Comparison of ENCODE assay signal across 10 mouse cellular contexts in genomic region chr9:20760813-20761212, GRCm38 (mm10). TPM values are rescaled to one million over a fixed set of nuclear protein-coding genes. Genes with fewer than 3 reads are reported as not detected.
DNase-seq lines count a peak whose midpoint lies in the region; ATAC-seq lines count a peak whose summit lies in the region.
"Had no signal": no experiment of that assay in that cellular context is flagged by ENCODE, and none has a peak within 500 bp of the region (broad histone marks: within the 10 kb centered on the region; RNA-seq: fewer than 3 reads in every experiment).

No protein-coding gene starts in this region.

- H3K27me3 ChIP-seq in hindbrain, embryonic 10.5 days (ENCODE audit: insufficient read depth, poor library complexity, severe bottlenecking): no peaks in the 10 kb centered on the region
- H3K27me3 ChIP-seq in hindbrain, embryonic 12.5 days: peaks cover 3% of the 10 kb centered on the region; the same call in 1 of the 2 replicates
- H3K27me3 ChIP-seq in forebrain, embryonic 16.5 days (replicated peaks; ENCODE audit: control insufficient read depth, insufficient read depth, low read length): no peaks in the 10 kb centered on the region
- H3K27me3 ChIP-seq: midbrain, embryonic 12.5 days had no signal

- no peak overlapping the region for H3K4me2 ChIP-seq in hindbrain, embryonic 12.5 days (replicated peaks)
- no peak overlapping the region for H3K4me2 ChIP-seq in forebrain, embryonic 16.5 days (ENCODE audit: low read length)
- H3K4me2 ChIP-seq: midbrain, embryonic 12.5 days had no signal

- peaks cover 4% of the 10 kb centered on the region for H3K4me1 ChIP-seq in hindbrain, embryonic 10.5 days (replicated peaks)
- H3K4me1 ChIP-seq in hindbrain, embryonic 12.5 days: 0 out of 2 replicates have a peak, but pooled peaks cover 5% of the 10 kb centered on the region
- peaks cover 13% of the 10 kb centered on the region for H3K4me1 ChIP-seq in forebrain, embryonic 16.5 days (replicated peaks; ENCODE audit: control insufficient read depth, insufficient read depth, low read length)

- H3K9me3 ChIP-seq in hindbrain, embryonic 10.5 days: no peaks in the 10 kb centered on the region
- H3K9me3 ChIP-seq in hindbrain, embryonic 12.5 days (replicated peaks): no peaks in the 10 kb centered on the region
- no peaks in the 10 kb centered on the region for H3K9me3 ChIP-seq in forebrain, embryonic 16.5 days (ENCODE audit: control insufficient read depth, low read length)
- H3K9me3 ChIP-seq: midbrain, embryonic 12.5 days had no signal

- H3K9ac ChIP-seq in hindbrain, embryonic 12.5 days: no peak overlapping the region
- H3K9ac ChIP-seq in forebrain, embryonic 16.5 days (replicated peaks; ENCODE audit: low read depth, low read length): no peak overlapping the region
- H3K9ac ChIP-seq: midbrain, embryonic 12.5 days had no signal

- H3K36me3 ChIP-seq in hindbrain, embryonic 10.5 days: no peaks in the 10 kb centered on the region
- no peaks in the 10 kb centered on the region for H3K36me3 ChIP-seq in hindbrain, embryonic 12.5 days
- H3K36me3 ChIP-seq in forebrain, embryonic 16.5 days (ENCODE audit: control insufficient read depth, insufficient read depth): no peaks in the 10 kb centered on the region
- H3K36me3 ChIP-seq: midbrain, embryonic 12.5 days had no signal

- H3K4me3 ChIP-seq in hindbrain, embryonic 10.5 days: no peak overlapping the region
- no peak overlapping the region for H3K4me3 ChIP-seq in hindbrain, embryonic 12.5 days
- no peak overlapping the region for H3K4me3 ChIP-seq in forebrain, embryonic 16.5 days (replicated peaks; ENCODE audit: low read length)
- H3K4me3 ChIP-seq: erythroblast, embryonic 14.5 days; midbrain, embryonic 12.5 days had no signal

- ATAC-seq in hindbrain, embryonic 12.5 days (ENCODE audit: low FRiP score): no peak
- ATAC-seq in common myeloid progenitor, adult 5-6 weeks (replicated peaks; ENCODE audit: low read depth, poor library complexity, severe bottlenecking): 0 out of 2 replicates have a peak, but pooled peaks have one; percentile 10
- ATAC-seq in forebrain, embryonic 16.5 days: no peak

- no peak for DNase-seq in hindbrain, embryonic 10.5 days (ENCODE audit: low spot score)
- DNase-seq in heart, postnatal 4 days: peak; percentile 72
- peak; percentile 35 to 53 for DNase-seq in lung, postnatal 4 days
- no peak for DNase-seq in cerebellum, adult 18-20 months
- no peak for DNase-seq in spleen, adult 18-20 months

- 74% methylated on average over 12 of the region's 12 CpGs for WGBS in hindbrain, embryonic 10.5 days
- WGBS in hindbrain, embryonic 12.5 days: 64% methylated on average over 12 of the region's 12 CpGs
- 74% methylated on average over 12 of the region's 12 CpGs for WGBS in forebrain, embryonic 16.5 days

- 0 out of 2 replicates have a peak overlapping the region, but pooled peaks have one; percentile 8 for H3K27ac ChIP-seq in hindbrain, embryonic 10.5 days
- H3K27ac ChIP-seq in hindbrain, embryonic 12.5 days: no peak overlapping the region
- no peak overlapping the region for H3K27ac ChIP-seq in forebrain, embryonic 16.5 days (ENCODE audit: low read length)
- H3K27ac ChIP-seq: midbrain, embryonic 12.5 days had no signal

RNA-seq across cellular contexts. Expression of gene Olfm2, which starts 14.7 kb away (rescaled TPM):
- 46.9 and 76.4 TPM in 2 replicates for polyA plus RNA-seq in hindbrain, embryonic 10.5 days (2016; fragmentation: Nextera tagmentation; extraction: Ambion mirVana)
- 68.7 and 75.0 TPM in 2 replicates for polyA plus RNA-seq in hindbrain, embryonic 12.5 days (2016; fragmentation: Nextera tagmentation; extraction: Ambion mirVana)
- total RNA-seq in common myeloid progenitor, adult 5-6 weeks (2017): not detected in 2 replicates
- under 1 TPM; 0.36 to 0.43 TPM for total RNA-seq in heart, postnatal 4 days (2021)
- polyA plus RNA-seq in forebrain, embryonic 16.5 days (2015; fragmentation: Nextera tagmentation; extraction: Ambion mirVana): 143 and 173 TPM in 2 replicates
- polyA plus RNA-seq: erythroblast, embryonic 14.5 days had no signal

RNA-seq across cellular contexts. Expression of gene Col5a3, which starts 54.1 kb away (rescaled TPM):
- 0.98 and 1.3 TPM in 2 replicates for polyA plus RNA-seq in hindbrain, embryonic 10.5 days (2016; fragmentation: Nextera tagmentation; extraction: Ambion mirVana)
- polyA plus RNA-seq in hindbrain, embryonic 12.5 days (2016; fragmentation: Nextera tagmentation; extraction: Ambion mirVana): 1.5 and 2.0 TPM in 2 replicates
- 0.27 TPM in 1 of 2 replicates, not detected in the other for total RNA-seq in common myeloid progenitor, adult 5-6 weeks (2017)
- total RNA-seq in heart, postnatal 4 days (2021): 10 to 100 TPM; 12.1 to 13.3 TPM
- 0.26 and 0.33 TPM in 2 replicates for polyA plus RNA-seq in forebrain, embryonic 16.5 days (2015; fragmentation: Nextera tagmentation; extraction: Ambion mirVana)
- polyA plus RNA-seq: erythroblast, embryonic 14.5 days had no signal

RNA-seq across cellular contexts. Expression of gene Rdh8, which starts 57.5 kb away (rescaled TPM):
- not detected in 2 replicates for polyA plus RNA-seq in hindbrain, embryonic 10.5 days (2016; fragmentation: Nextera tagmentation; extraction: Ambion mirVana)
- not detected in 2 replicates for polyA plus RNA-seq in hindbrain, embryonic 12.5 days (2016; fragmentation: Nextera tagmentation; extraction: Ambion mirVana)
- total RNA-seq in common myeloid progenitor, adult 5-6 weeks (2017): not detected in 2 replicates
- total RNA-seq in heart, postnatal 4 days (2021): not detected
- not detected in 2 replicates for polyA plus RNA-seq in forebrain, embryonic 16.5 days (2015; fragmentation: Nextera tagmentation; extraction: Ambion mirVana)
- polyA plus RNA-seq: erythroblast, embryonic 14.5 days; midbrain, embryonic 12.5 days had no signal

Comparison
In these comparisons a context has a peak if more than half of its experiments do, and no peak if none do; other contexts are left out.
1. DNase-seq: peak in heart, postnatal 4 days (single experiment) and lung, postnatal 4 days (2 of 2); none in hindbrain, embryonic 10.5 days (single experiment), cerebellum, adult 18-20 months (0 of 2) and spleen, adult 18-20 months (0 of 2).